Mouse (Mus musculus) G1E (cell line): ENCODE results near the gene Bend7.

Experiments
- CTCF ChIP-seq: IDR thresholded peaks from 2 replicates; pipeline ENCODE4 v1.5.1; 2012; ENCODE audit warnings: low read depth, low read length, inconsistent platforms, mixed read lengths
- GATA1 ChIP-seq: IDR thresholded peaks from 2 replicates; pipeline ENCODE4 v1.6.1; 2012; ENCODE audit warnings: borderline replicate concordance, low read length, inconsistent platforms, mixed read lengths
- GATA2 ChIP-seq: IDR thresholded peaks from 2 replicates; pipeline ENCODE4 v1.6.1; 2012; ENCODE audit warnings: low read depth, low read length, inconsistent platforms, borderline replicate concordance
- POLR2AphosphoS5 ChIP-seq: IDR thresholded peaks from 2 replicates; pipeline ENCODE4 v1.6.1; 2012; ENCODE audit warnings: low read depth, low read length, inconsistent platforms; ENCODE audit not compliant: insufficient replicate concordance
- TAL1 ChIP-seq: conservative IDR thresholded peaks from 2 replicates; pipeline ENCODE4 v1.6.1; 2012; ENCODE audit warnings: low read depth, low read length, inconsistent platforms, mixed read lengths

GRCm38 (mm10) chr2:4828032-4828431 is 110.4 kb downstream of the Bend7 start:
- TF ChIP-seq CTCF (no peak), GATA1 (no peak), TAL1 (no peak), POLR2AphosphoS5 (no peak), GATA2 (no peak)
